Mouse (Mus musculus): ENCODE measurements around the gene Apoc2. TPM values are rescaled to one million over a fixed set of nuclear protein-coding genes. Genes with fewer than 3 reads are reported as not detected.

Gene Apoc2
- total RNA-seq (2021): under 1 TPM in 1 of 2 experiments, not detected in 1; 0.74 TPM
- long read RNA-seq, experiment 1: 0 reads
- long read RNA-seq, experiment 2: 0 reads

DNA sequence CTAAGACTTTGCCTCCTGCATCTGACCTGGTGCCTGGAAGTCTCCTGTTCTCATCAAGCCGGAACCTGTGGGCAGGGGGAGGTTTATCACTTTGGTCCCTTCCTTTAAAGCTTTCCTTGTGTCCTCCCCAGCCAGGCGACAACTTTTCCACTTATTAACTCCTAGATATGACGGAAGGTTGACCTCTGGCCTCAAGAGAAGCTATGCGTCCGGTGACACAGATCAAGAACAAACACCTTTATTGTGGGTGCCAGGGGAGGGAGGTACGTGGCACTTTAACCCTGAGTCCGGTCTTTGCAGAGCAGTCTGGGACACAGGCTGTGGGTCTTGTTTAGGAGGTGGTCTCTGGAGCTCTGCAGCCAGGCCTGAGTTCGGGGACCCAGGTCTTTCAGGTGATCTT lies at the start of gene Apoc2:
Gene Apoc2, minus strand, starts transcription at position 70 of the 400 bp plus-strand sequence.
- no peak for DNase-seq (ENCODE audit: low spot score)

DNA sequence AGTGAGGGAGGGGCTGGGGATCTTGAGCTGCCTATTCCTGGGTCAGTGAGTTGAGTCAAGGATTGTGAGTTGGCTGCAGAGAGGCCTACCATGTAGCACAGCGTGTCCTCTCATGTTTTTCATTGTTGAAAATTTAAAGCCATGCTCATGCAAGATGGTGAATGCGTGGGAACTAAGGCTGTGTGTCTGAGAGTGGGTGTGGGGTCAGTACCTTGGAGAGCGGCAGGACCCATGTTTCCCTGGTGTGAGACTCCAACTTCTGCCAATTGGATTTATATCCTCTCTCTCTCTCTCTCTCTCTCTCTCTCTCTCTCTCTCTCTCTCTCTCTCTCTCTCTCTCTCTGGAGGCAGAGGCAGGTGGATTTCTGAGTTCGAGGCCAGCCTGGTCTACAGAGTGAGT lies 48.8 kb upstream of the Apoc2 start:
- DNase-seq (ENCODE audit: low spot score): no peak

DNA sequence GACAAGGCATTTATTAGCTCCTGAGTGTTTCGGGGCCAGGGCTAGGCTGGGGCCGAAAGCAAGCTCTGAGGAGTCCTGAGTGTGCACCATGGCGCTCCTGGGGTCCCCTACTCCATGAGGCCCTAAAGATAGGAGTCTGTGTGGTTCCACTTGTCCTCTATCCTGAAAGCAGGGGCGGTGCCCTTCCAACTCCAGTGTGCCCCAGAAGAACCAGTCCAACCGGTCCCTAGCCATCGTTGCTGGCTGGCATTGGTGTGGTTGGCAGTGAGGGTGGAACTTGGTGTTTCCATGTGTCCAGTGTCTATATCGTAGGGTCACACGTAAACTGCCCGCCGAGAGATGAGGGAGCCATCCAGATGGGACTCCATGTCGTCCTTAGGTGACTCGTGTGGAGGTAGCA lies 46.4 kb upstream of the Apoc2 start:
- DNase-seq (ENCODE audit: low spot score): no peak

DNA sequence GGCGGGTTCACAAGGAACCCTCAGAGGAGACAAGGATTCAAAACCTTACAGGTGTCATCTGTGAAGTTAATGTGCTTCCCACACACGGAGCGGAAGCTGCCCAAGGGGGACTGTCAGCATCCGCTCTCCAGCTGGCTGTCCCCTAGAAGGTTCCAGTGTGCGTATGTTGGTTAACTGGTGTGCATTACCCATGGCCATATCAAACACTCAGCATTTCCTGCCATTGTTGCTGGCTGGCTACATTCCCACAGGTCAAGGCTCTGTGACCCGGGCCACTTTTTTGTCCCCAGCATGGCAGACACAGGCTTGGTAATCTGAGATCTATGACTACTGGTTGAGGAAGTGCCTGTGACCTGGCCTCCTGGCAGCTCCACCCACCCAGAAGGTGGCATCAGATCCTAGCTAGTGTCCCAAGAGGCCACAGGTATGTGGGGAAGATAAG lies 45.0 kb upstream of the Apoc2 start:
- DNase-seq (ENCODE audit: low spot score): no peak

DNA sequence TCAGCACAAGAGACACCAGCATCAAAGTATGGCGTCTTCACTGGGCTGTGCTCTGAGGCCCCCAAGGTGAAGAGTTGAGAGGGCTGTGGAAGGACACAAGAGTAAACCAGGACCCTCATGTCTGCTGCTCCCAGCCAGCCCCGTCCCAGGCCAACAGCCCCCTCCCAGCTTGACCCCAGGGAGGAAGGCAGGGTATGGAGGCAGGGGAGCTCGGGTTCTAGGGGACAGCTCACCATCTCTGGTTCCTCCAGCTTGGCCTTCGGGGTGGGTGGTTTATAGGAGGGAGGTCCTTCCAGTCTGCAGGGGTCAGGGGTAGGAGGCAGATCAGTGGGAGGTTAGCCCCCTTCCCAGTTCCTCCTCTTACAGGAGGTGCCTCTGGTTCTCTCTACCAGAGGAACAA lies 41.5 kb upstream of the Apoc2 start:
- DNase-seq (ENCODE audit: low spot score): no peak

DNA sequence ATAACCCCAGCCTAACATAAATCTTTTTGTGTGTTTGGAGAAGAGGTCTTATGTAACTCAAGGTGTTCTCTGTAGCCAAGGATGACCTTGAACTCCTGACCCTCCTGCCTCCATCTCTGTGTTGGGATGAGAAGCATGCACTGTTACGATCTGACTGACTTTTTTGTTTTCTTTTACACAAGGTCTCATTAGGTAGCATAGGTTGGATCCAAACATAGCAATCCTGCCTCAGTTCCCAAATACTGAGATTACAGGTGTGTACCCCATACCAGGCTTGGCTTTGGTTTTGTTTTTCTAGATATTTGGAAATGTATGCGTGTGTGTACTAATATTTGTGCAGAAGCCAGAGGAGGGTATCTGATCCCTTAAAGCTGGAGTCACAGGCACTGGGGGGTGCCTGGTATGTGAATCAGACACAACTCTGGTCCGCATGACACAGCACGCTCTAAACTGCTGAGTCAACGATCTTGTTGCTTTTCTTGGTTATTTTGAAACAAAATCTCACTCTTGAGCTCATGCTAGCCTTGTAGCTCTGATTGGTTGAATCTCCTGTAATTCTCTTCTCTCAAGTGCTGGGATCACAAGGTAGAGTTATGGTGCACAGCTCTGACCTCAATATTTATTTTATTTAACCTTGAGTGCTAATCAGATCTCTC lies 40.7 kb upstream of the Apoc2 start:
- no peak for DNase-seq (ENCODE audit: low spot score)

DNA sequence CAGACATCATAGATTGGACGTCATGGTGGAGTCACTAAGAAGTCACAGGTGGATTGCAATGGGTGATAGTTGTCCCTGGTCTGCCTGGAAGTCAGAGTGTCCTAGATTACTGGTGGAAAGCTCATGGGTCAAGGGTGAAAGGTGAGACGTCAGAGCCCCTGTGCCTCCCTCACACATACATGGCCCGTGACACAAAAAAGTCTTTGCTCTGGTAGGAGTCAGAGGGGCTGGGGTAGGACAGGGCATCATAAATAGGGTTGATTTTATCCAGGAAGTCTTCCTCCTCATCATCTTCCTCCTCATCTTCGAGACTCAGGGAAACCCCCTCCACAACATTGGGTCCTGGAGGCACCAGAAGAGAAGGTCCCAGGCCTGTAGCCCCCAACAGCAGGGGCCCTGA lies 39.6 kb upstream of the Apoc2 start:
- no peak for DNase-seq (ENCODE audit: low spot score)

DNA sequence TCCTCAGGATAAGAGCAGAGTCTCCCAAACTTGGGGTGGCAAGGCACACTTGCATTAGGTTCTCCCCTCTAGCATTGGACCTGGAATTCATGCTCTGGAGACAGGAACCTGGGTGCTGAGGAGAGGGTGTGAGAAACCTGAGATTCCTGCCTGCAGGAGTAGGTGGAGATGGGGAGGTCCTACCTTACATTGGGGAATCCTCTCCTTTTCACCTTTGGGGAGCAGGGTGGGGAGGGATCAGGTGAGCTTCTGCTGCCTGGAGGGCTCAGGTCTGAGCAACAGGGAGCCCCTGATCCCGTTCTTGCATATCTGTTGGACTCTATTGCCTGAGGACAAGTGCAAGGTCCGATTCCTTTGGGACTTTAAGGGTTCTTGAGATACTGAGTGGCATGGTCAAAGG lies 39.1 kb upstream of the Apoc2 start:
- no peak for DNase-seq (ENCODE audit: low spot score)

DNA sequence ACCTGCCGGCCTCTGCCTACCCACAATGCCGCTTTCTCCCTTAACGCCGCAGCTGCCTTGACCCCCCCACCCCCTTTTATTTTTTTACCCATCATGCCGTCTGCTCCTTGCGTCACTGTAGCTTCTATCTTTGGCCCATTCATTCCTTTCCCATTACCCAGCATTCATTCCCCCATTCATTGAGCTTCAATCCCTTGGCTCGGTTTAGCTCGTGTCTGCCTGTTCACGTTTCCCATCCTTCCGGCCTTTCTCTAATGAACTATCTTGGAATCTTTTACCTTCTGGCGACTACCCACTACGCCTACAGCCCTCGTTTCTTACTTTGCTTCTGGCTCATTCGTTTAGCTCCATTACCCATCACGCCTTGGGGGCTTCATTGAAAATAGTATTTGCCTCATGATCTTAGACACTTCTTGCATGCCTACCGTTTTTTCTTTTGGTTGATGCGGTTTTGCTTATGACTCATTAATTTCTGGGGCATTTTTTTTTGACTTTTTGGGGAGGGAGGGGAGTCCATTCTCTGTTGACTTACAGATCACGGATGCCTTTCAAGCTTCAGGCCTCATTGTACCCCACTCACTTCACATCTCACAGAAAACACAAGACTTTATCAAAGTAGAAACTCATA lies 38.4 kb upstream of the Apoc2 start:
- DNase-seq (ENCODE audit: low spot score): no peak

DNA sequence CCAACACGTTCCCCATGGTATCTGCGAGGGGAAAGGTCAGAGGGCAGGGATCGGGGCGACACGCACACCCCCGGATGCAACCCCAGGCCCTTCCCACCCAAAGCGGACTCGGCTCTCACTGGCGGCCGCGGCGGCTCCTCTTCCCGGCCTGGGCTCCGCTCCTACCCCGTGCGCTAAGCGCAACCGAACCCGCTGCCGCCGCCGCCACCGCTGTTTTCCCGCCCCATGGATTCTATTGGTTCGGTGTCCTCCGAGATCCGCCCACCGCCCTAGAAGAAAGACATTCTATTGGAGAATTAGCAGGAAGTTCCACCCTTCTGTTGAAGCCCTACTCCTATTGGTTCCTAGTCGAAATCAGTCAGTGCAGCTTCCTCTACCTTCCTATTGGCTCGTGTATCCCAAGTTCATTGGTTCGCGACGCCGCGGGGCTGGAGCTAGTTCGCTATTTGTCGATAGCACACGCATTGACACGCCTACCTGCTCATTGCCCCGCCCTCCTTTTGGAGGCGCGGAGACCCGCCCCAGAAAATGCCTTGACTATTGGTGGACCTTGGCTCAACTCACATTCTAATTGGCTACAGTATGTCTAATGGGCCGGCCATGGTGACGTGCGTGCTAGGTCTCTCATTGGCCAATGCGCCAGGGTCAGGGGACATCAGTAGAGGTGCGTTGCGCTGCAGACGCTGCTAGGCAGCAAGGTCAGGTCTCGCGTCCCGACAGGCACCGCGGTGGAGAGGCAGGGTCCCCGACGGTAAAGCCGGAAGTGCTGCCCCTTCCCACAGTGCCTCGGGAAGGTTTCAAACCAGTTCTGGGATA lies 37.7 kb upstream of the Apoc2 start, which contains the start of gene Tomm40:
Gene Tomm40, minus strand, starts transcription at position 200 of the 816 bp plus-strand sequence.
- DNase-seq (ENCODE audit: low spot score): peak; percentile 100

DNA sequence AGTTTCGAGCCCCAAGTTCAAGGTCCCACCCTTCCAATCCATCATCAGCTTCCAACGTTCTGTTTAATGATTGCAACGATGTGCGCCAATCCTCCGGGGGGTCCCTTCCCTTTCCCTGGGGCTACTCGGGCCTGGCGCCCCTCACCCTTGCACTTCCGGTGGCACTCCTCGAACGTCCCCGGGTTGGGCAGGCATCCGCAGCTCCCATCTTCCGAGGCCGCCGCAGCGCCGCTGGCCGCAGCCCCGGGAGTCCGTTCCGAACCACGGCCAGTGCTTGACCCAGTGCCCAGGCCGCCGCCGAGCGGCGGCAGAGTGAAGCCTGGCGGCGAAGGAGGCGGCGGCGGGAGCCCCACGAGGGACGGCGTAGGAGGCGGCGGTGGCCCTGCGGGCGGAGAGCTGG lies 37.1 kb upstream of the Apoc2 start:
- DNase-seq (ENCODE audit: low spot score): no peak

DNA sequence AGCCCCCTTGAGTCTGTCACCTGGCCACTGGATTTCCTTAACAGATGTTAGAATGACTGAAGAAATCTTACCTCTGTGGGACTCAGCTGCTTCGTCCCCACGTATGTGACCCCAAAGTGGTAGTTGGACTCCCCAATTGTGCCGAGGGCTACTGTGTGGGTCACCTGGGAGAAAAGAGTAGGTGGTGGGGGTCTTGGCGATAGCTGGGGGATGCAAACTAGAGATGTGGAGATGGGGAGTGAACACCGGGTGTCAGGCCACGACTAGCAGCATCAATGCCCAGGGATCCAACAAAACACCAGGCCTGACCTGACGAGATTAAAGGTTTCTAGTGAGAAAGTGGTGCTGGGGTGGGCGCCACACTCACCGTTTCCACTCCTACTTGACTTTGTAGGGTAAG lies 35.9 kb upstream of the Apoc2 start:
- DNase-seq (ENCODE audit: low spot score): no peak

DNA sequence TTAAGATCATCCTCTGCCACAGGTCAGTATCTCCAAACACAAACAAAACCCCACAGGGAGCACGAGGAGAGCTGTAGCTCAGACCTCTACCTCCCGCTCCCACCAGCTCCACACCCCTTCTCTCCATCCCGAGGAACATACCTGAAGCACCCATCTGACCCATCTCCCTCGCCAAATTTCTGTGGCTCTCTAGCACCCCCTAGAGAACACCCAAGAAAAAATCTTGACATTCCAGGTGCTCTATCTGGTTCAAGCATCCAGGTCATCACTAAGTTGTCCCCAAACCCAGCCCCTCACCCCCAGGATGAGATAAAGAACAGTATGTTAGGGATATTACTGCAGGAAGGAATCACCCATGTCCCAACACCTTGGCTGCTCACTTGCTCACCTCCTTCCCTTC lies 35.5 kb upstream of the Apoc2 start:
- peak; percentile 34 for DNase-seq (ENCODE audit: low spot score)

DNA sequence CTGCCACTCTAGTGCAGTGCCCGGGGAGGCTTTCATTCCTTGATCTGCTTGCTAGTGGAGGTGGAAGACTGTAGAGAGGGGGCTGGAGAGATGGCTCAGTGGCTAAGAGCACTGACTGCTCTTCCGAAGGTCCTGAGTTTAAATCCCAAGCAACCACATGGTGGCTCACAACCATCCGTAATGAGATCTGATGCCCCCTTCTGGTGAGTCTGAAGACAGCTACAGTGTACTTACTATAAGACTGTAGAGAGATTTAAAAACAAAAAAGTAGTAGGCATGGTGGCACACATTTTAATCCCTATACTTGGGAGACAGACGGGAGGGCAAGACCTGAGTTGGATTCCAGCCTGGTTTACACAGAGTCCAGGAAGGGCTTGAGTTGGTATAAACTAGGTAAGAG lies 34.7 kb upstream of the Apoc2 start:
- DNase-seq (ENCODE audit: low spot score): no peak

DNA sequence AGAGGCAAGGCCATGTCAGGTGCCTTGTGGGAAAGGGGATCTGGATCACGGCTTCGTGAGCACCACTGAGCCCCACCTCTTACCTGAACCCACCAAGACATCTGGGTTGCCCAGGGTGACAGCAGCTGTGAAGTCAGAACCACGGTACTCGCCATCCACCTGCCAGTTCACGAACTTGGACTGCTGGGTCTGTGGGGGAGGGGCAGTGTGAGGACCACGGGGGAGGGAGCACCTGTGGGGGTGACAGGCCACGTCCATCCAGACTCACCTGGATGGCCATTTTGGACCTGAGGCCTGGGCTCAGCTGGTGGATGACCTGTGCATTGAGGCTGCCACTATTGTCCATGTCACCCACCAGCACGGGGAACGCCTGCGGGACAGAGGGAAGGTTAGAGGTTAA lies 32.9 kb upstream of the Apoc2 start:
- no peak for DNase-seq (ENCODE audit: low spot score)

DNA sequence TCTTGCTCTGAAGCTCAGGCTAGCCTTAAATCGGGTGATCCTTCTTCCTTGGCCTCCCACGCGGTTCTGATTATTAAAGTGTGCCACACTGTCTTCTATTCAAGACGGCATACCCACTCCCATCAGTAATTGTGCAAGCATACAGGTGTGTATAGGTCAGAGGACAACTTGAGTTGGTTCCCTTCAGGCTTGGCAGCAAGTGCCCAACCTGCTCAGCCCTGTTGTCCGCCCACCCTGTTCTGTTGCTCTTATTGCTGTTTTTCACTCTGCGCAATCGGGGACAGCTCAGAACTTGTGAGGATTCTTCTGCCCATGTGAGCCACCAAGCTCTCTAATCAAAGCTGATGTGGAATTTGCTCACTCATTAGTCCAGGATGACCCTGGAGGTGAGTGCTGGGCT lies 27.5 kb upstream of the Apoc2 start:
- DNase-seq (ENCODE audit: low spot score): no peak

DNA sequence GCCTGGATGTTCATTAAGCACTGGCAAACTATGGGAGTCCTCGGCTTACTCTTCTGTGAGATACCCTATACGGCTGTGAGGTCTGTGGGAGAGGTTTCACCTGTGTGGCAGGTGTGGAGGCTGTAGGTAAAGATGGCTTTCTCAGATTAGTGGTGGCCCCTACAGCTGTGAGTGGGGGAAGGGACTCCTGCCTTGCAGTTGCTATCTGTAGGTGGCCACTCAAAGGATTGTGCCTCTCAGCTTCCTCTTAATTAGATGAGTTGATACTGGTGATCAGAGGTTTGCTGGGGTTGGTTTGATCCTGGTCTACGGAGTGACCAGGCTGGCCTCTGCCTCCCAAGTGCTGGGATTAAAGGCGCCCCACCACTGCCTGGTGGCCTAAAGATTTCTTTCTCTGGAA lies 26.7 kb upstream of the Apoc2 start:
- no peak for DNase-seq (ENCODE audit: low spot score)

DNA sequence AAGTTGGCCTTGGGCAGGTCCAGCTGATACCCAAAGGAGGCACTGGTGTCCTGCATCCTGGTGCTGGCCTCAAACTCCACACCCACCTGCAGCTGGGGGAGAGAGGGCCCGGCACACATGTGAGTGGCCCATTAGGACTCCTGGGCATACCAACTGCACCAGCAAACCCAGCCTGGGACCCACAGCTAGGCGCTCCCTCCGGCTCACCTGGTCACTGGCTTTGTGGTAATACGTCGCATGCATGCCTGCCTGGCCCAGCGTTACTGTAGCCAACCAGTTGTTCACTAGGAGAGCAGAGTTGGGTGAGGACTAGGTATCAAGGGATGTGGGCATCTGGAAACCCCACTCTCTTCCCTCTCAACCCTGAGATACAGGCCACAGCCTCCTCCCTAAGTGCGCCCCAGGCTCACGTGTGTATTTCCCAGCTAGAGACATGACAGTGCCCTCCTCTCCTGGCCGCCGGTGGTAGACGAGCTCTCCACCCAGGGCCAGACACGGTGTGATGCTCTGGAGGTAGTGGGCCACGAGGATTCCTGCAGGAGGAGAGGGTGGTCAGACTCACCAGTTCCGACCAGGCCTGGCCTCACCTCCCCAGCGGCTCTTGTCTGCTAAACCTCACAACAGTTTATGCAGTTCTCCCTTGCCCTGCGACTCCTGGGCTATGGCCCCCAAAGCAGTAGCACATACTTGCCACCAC lies 25.3 kb upstream of the Apoc2 start:
- no peak for DNase-seq (ENCODE audit: low spot score)

DNA sequence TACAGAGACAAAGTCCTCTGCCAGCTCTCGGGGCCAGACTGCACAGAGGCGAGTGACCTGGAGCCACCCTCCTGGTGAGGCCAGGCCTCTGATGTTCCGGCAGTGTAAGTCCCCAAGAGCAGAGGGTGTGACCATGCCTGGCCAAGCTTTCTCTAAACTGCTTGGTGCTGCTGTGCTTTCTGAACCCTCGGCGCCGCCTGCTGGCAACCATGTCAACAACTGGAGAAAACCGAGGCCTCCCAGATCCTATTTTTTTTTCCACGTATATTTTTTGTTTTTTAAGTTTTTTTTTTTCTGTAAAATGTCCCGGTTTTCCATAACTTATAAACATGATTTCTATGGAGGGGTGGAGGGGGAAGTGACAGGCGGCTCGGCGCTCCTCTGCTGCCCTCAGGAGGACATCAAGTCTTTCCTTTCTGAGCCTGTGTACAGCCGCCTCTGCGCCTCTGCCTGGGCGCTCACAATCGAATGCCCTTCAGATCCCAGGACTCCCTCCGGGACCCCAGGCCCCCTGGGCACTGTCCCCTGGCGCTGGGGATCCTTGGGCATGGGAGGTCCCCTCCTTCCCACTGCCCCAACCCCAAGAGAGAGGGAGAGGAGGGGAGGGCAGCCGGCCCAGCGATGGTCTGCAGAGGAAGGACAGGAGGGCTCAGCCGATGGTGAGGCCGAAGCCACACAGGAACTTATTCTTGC lies 23.5 kb upstream of the Apoc2 start:
- peak; percentile 61 for DNase-seq (ENCODE audit: low spot score)

DNA sequence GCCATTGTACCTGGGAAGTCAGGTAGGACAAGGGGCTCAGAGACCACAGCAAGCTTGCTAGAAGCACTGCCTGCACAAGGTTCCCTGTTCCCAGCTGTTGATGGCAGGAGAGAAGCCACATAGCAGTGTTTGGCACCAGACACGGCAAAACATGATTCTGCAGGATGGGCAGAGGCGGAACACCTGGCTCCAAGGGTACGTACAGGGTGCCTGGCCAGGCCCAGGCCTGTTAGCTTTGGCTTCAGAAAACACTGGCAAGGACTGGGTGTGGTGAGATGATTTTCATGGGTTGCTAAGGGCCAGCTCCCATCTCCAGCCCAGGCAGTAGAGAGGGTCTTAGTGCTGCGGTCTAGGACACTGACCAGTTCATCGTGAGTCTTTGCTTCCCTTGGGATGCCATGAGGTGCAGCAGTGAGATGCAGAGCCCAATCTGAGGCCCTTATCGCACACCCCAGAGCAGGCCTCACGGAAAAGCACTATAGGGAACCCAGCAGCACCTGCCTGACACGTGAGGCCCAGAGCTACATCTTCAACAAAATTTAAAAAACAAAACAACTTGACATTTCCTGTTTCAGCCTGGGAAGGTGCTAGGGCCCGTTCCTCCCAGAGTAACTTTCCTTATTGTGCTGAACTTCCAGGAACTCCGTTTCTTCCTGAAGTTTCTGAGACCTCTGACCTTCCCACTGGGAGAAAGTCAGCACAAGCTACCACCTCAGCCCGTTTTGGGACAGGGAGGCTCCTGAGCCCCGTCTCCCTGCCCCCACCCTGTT lies 22.7 kb upstream of the Apoc2 start:
- no peak for DNase-seq (ENCODE audit: low spot score)

DNA sequence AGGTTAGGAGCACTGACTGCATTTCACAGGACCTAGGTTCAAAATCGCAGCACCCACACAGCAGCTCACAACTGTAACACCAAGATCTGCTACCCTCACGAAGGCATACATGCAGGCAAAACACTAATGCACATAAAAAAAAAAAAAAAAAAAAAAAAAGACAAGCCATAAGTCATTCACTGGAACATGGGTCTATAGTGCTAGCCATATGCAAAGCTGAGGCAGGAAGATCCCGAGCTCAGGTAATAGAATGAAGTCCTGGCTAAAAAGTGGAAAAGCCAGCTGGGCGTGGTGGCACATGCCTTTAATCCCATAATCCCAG lies 22.0 kb upstream of the Apoc2 start:
- DNase-seq (ENCODE audit: low spot score): no peak

Measured in gastrocnemius, adult 18-20 months (tissue).